Mouse (Mus musculus) gastrocnemius, adult 8-10 months (tissue): ENCODE data around the gene Efcab12. TPM values are rescaled to one million over a fixed set of nuclear protein-coding genes. Genes with fewer than 3 reads are reported as not detected.
A peak's percentile ranks its signal among the peaks of the same experiment; 100 is the strongest.
"Not testable (repeated sequence)": the region's sequence is repeated elsewhere in the genome, so short reads cannot be mapped to it uniquely, and the experiment has no call there.

Source experiments
- DNase-seq, 2 experiments: peaks; one replicate each; pipeline ENCODE4 v3.0.0; 2022; ENCODE audit warnings: low spot score in 2 of 2
- total RNA-seq, 4 experiments: library from RNA; stranded (reverse); gene quantifications; 2 replicates each; pipeline ENCODE4 v1.2.4; 2022

The Efcab12 gene
- total RNA-seq, result under 1 TPM in 3 of 4 experiments, not detected in 1; 0.12 to 0.29 (median 0.15) TPM

- peak in 1 of 2 experiments; percentile 28 for DNase-seq
Observed at GRCm38 (mm10) chr6:115838161-115838597, at the start of gene Efcab12. Gene Efcab12, minus strand, starts transcription at chr6:115838412.

- no peak for DNase-seq
Observed at GRCm38 (mm10) chr6:115886894-115887293, 48.7 kb upstream of the Efcab12 start.

GRCm38 (mm10) chr6:115884018-115884417 is 45.8 kb upstream of the Efcab12 start:
- DNase-seq, result no peak

DNA sequence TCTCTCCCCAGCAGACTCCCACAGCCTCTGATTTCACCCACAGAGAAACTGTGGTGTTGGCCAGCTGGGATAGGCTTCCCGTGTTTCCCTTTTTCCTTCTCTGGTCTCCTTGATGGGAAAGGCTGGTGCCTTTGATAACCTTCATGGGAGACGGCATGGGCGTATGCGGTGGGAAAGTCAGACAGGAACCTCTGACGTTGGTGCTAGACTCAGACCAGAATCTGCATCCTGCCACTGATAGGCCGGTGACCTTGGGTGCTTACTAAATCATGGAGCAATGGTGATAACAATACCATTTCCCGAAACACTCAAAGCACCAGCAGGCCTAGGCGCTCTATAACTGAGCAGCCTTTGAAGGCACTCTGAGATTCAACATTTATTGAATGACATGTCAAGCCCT is 42.5 kb upstream of the Efcab12 start:
- no peak for DNase-seq

- no peak for DNase-seq
Observed at GRCm38 (mm10) chr6:115879736-115880135, 41.5 kb upstream of the Efcab12 start.

GRCm38 (mm10) chr6:115878694-115879093 is 40.5 kb upstream of the Efcab12 start:
- DNase-seq, result no peak

- no peak for DNase-seq
Observed at GRCm38 (mm10) chr6:115877239-115877638, 39.0 kb upstream of the Efcab12 start.

DNA sequence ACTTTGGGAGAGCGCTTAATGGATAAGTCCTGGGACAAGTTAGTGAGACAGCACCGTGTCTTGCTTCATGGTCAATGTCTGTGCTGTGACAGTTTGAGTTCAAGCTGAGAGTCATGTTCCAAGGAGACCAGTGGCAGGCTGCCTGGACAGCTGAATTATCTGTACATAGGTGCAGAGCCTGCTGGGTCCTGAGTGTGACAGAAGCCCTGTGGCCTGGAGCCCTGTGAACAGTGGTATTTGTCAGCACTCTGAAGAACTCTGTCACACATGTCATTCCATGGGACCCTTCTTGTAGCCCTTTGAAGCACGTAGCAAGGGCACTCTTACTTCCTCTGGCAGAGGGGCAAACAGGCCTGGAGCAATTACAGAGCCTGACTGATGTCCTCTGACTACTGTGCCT is 33.1 kb upstream of the Efcab12 start:
- not testable (repeated sequence) for DNase-seq

GRCm38 (mm10) chr6:115867157-115867556 is 28.9 kb upstream of the Efcab12 start:
- not testable (repeated sequence) for DNase-seq

- no peak for DNase-seq
Observed at GRCm38 (mm10) chr6:115865246-115865645, 27.0 kb upstream of the Efcab12 start.

- DNase-seq, result no peak
Observed at GRCm38 (mm10) chr6:115863340-115863841, 25.2 kb upstream of the Efcab12 start.

DNA sequence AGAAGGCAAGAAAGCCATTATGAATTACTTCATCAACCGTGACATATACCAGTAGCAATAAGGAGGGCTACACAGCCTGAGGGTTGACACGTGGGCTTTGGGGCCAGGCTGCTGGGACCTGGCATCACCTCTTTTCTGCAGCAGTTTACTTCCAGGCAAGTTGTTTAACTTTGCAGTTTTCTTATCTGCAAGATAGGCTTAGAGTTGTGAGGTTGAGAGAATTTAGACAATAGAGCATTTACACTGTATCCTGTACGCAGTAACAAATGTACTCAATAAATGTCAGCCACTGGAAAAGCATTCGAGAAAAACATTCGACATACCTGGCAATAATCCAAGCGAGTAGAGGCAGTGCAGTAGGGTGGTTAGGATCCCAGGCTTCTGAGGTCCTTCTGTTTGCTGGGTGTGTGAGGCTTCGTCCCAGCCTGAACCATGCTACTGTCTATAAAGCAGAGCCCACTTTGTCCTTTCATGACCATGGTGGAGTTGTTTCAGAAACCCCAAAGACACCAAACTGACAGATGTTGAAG is 21.9 kb upstream of the Efcab12 start:
- DNase-seq, result no peak

DNA sequence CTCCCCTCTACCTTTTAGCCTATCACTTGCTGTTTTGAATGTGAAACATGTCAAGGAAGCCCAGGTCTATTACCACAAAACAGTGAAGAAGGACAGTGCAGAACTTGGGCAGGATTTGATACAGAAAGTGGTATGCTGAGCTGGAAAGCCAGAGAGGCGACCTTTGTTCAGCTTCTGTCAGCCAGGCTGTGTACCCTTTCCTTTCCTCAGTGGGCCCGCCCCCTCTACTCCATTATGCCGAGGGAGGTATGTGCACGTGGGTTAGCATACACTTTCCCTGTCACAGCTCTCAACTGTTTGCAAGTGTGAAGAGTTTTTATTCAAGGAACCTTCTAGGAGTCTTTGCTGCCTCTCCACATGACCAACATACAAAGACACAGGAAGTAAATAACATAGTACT is 21.0 kb upstream of the Efcab12 start:
- no peak for DNase-seq

- no peak for DNase-seq
Observed at GRCm38 (mm10) chr6:115856361-115856745, 18.1 kb upstream of the Efcab12 start.

- DNase-seq, result no peak
Observed at GRCm38 (mm10) chr6:115855733-115856360, 17.6 kb upstream of the Efcab12 start.

DNA sequence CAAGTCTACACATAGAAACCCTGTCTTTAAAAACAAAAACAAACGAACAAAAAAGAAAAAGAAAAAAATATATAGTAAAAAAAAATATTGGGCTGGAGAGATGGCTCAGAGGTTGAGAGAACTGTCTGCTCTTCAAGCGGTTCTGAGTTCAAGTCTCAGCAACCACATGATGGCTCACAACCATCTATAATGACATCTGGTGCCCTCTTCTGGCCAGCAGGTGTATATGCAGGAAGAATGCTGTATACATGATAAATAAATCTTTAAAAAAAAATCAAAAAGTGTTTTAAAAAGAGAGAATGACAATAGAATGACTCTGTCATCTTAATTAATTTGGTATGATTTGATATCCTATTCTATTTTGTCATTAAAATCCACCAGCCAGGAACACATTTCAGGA is 16.2 kb upstream of the Efcab12 start:
- DNase-seq, result no peak

- no peak for DNase-seq
Observed at GRCm38 (mm10) chr6:115853985-115854384, 15.8 kb upstream of the Efcab12 start.

DNA sequence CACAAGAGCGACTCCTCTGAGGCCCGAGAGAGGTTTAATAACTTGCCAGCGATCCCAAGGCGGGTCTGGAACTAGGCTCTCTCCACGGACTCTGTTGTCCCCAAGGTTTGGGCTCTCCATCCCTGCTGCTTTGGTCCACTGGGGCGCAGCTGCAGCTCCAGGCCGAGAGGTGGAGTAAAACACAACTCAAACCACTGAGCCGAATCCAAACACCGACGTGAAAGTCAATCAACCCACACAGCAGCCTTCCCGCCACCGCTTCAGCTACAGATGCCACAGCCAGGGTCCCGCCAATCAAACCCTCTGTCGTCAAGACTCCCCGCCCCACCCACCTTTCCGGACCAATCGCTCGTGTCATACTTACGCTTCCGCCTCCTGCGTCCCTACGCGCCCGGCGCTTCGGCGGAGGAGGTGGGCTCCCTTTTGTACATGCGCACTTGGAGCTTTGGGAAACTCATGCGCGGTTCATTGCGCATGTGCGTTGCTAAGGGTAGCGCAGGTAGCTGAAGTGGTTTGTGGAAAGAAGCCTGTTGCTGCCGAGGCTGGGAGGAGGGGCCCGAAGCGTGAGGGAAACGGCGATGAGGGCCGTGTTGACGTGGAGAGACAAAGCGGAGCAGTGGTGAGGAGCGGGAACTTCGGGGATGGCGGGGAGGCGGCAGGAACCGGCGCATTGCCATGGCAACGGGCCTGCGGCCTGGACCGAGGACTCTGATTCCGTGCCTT is 15.0 kb upstream of the Efcab12 start, which contains the start of the genes Mbd4 and Ift122:
TSS of gene Mbd4 (minus strand) at position 281 of the 723 bp plus-strand sequence.
TSS of gene Ift122 (plus strand) at position 380 of the 723 bp plus-strand sequence.
- peak; percentile 96 to 98 for DNase-seq

DNA sequence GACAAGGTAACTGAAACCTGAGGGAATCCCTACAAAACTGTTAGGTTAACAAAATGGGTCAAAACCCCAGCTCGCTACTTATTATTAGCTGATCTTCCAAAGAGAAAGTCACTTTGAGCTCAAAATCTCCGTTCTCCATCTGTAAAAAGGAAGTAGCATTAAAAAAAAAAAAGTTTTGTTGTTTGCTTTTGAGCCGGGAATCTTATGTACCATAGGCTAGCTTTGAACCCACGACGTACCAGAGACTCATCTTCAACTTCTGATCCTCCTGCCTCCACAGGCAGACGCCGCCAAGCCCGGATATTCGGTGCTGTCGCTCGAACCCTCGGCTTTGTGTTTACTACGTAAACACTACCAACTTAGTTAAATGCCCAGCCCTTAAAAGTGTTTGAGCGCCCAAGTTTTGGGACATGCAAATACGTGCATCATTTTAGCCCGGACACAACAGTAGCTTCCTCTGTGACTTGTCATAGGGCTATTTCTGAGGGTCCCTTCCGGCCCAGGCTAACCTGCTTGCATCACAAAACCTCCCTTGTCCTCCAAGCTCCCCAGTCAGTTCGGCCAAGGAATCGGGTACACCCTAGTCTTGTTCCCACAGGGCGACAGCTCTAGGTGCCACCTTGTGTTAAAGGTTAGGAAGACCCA is 14.4 kb upstream of the Efcab12 start:
- DNase-seq, result no peak

GRCm38 (mm10) chr6:115848598-115849304 is 10.5 kb upstream of the Efcab12 start:
- no peak for DNase-seq
